Mouse (Mus musculus) hindbrain, embryonic 16.5 days (tissue): ENCODE measurements around the gene Mysm1. TPM values are rescaled to one million over a fixed set of nuclear protein-coding genes. Genes with fewer than 3 reads are reported as not detected.
A peak's percentile ranks its signal among the peaks of the same experiment; 100 is the strongest.

Experiments
- ATAC-seq: fragments of 200-750 bp; cut with Nextera tagmentation; 2 replicates; pipeline ENCODE4 v1.8.0; 2017; ENCODE audit warnings: moderate TSS enrichment, moderate library complexity
- H3K27ac ChIP-seq: fragments of 300-500 bp; sonication (generic); 2 replicates; pipeline ENCODE4 v1.5.1; 2014; ENCODE audit warnings: low read depth, mild to moderate bottlenecking, control low read depth, low read length, moderate library complexity
- H3K27me3 ChIP-seq: fragments of 300-500 bp; sonication (generic); replicated peaks from 2 replicates; pipeline ENCODE4 v1.6.1; 2014; ENCODE audit warnings: low read length; ENCODE audit not compliant: control insufficient read depth, insufficient read depth
- H3K36me3 ChIP-seq: fragments of 300-500 bp; sonication (generic); 2 replicates; pipeline ENCODE4 v1.6.1; 2014; ENCODE audit warnings: mild to moderate bottlenecking, low read length, moderate library complexity, mixed read lengths; ENCODE audit not compliant: control insufficient read depth, insufficient read depth
- H3K4me1 ChIP-seq: fragments of 300-500 bp; sonication (generic); 2 replicates; pipeline ENCODE4 v1.6.1; 2014; ENCODE audit warnings: low read depth, low read length; ENCODE audit not compliant: control insufficient read depth, insufficient read depth
- H3K4me2 ChIP-seq: fragments of 300-500 bp; sonication (generic); 2 replicates; pipeline ENCODE4 v1.6.1; 2014; ENCODE audit warnings: mild to moderate bottlenecking, low read length, control low read depth, moderate library complexity
- H3K4me3 ChIP-seq: fragments of 300-500 bp; sonication (generic); 2 replicates; pipeline ENCODE4 v1.5.1; 2014; ENCODE audit warnings: mild to moderate bottlenecking, low read length, control low read depth, moderate library complexity
- H3K9ac ChIP-seq: fragments of 300-500 bp; sonication (generic); 2 replicates; pipeline ENCODE4 v1.6.1; 2014; ENCODE audit warnings: low read depth, mild to moderate bottlenecking, control low read depth, low read length, moderate library complexity
- H3K9me3 ChIP-seq: fragments of 300-500 bp; sonication (generic); 2 replicates; pipeline ENCODE4 v1.6.1; 2014; ENCODE audit warnings: mild to moderate bottlenecking, low read length, moderate library complexity; ENCODE audit not compliant: control insufficient read depth
- WGBS: fragments of 180-500 bp; shearing (Covaris S2); extraction: QIAGEN DNeasy Blood & Tissue Kit; methylation state at CpG from one replicate; pipeline ENCODE4 v1.1.7; 2014; 5-methylcytosine and 5-hydroxymethylcytosine counted together
- polyA plus RNA-seq: library from polyadenylated mRNA; unstranded; fragments of >200 nt; fragmentation: Nextera tagmentation; extraction: Ambion mirVana; gene quantifications from 2 replicates; pipeline ENCODE4 v1.2.1, GENCODE M21; 2015

Mysm1 gene
- polyA plus RNA-seq: 22.4 and 22.5 TPM in 2 replicates

GRCm38 (mm10) chr4:94978590-94979499, at the start of gene Mysm1:
TSS of gene Mysm1 (minus strand) at chr4:94979100.
- peaks cover 12% of the 10 kb centered on the region for H3K4me1 ChIP-seq
- no peaks in the 10 kb centered on the region for H3K9me3 ChIP-seq
- peaks cover 3% of the 10 kb centered on the region; the same call in 1 of the 2 replicates for H3K36me3 ChIP-seq
- H3K27ac ChIP-seq: peak within 1 kb of the TSS; percentile 96
- H3K27me3 ChIP-seq: no peaks in the 10 kb centered on the region
- H3K9ac ChIP-seq: peak within 1 kb of the TSS; percentile 98
- H3K4me3 ChIP-seq: peak within 1 kb of the TSS; percentile 88
- peak; percentile 100 for ATAC-seq
- under 1% methylated on average over 67 of the region's 69 CpGs for WGBS
- H3K4me2 ChIP-seq: peak within 1 kb of the TSS; percentile 65

DNA sequence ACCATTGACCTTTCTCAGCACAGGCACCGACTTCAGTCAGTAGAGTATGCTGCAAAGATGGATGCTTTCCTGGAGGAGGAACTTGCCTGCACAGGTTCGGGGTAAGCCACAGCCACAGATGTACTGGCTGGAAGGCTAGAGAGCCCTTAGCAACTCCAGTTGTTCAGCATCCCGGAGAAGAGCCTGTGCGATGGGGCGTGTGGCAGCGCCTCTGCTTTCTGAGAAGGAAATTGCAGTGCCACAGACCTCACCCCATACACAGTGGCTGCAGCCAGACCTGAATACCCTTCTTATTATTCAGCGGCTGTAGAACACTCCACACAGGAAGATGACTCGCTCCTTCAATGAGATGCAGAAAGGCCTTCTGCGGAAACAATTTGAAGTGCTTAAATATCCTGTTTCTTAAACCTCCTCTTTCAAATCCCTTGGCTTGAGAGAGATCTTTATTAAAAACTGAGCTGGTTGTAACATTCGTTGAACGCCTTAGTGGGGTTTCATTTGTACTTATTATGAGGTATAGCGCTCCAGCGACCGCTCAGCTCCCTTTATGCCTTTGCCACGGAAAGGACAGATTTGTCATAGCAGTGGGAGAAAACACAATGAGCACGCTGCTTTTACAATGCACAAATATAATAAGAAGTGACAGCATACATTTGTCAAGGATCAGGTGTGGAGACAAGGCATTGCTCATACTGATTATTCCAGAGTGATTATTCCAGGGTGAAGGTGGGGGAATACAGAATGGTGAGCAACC, 47.1 kb upstream of the Mysm1 start:
- Histone ChIP-seq H3K4me1 (no peaks in the 10 kb centered on the region), H3K9ac (no peak overlapping the region), H3K27me3 (no peaks in the 10 kb centered on the region), H3K4me2 (no peak overlapping the region), H3K27ac (no peak overlapping the region), H3K4me3 (no peak overlapping the region), H3K9me3 (no peaks in the 10 kb centered on the region), H3K36me3 (no peaks in the 10 kb centered on the region)
- peak; percentile 73 for ATAC-seq
- 59% methylated on average over 16 of the region's 16 CpGs for WGBS

DNA sequence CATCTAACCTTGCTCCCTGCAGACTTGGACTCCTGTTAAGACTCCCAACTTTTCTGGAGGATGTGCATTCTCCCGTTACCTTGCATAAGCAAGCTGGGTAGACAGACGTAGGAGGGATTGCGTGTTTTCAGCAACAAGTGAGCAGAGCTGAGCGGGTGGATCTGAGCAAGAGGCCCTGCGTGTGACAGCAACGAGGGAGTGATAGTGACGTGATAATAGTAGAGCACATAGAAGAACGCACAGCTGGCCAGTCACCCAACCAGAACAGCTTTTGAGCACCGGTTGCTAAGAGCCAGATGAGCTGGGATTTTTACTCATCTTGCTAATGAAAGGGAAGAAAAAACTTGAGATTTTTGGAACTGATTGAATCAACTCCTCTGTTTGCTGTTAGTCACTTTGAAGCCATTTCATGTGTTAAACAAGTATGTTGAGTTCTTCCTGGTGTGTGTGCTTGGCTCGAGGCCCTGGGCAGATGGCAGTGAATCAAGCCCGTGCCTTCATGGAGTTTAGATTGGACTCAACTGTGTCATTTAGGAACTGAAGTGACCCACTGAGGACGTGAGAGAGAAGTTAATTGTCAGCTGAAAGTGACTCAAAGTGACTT, 44.6 kb upstream of the Mysm1 start:
- ATAC-seq: peak; percentile 75
- Histone ChIP-seq H3K27ac (no peak overlapping the region), H3K9ac (no peak overlapping the region), H3K4me1 (no peaks in the 10 kb centered on the region), H3K27me3 (no peaks in the 10 kb centered on the region), H3K4me2 (no peak overlapping the region), H3K9me3 (no peaks in the 10 kb centered on the region), H3K36me3 (no peaks in the 10 kb centered on the region), H3K4me3 (no peak overlapping the region)
- WGBS: 68% methylated on average over 12 of the region's 12 CpGs

- ATAC-seq: no peak
- H3K4me3 ChIP-seq: no peak overlapping the region
- no peaks in the 10 kb centered on the region for H3K27me3 ChIP-seq
- H3K27ac ChIP-seq: no peak overlapping the region
- no peaks in the 10 kb centered on the region for H3K9me3 ChIP-seq
- no peak overlapping the region for H3K4me2 ChIP-seq
- no peaks in the 10 kb centered on the region for H3K36me3 ChIP-seq
- 88% methylated on average over 12 of the region's 12 CpGs for WGBS
- no peak overlapping the region for H3K9ac ChIP-seq
- H3K4me1 ChIP-seq: no peaks in the 10 kb centered on the region
Measured at GRCm38 (mm10) chr4:95021649-95022637, 43.0 kb upstream of the Mysm1 start.

DNA sequence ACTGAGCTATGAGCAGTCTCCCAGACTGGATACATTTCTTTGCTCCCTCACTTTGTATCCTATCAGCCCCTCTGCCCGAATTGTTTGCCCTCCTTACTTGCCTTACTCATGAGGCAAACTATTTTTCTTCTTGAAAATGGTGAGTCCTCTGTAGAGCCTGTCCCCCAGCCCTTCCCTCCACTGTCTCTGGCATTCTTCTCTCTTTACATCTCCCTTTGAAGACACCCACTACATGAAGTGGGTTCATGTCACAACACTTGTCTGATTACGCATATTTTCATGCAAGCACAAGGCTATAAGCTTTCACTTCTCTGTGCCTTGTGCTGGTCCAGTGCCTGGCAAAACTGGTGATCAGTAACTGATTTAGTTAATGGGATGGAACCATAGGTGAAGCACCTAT, 41.3 kb upstream of the Mysm1 start:
- 93% methylated on average over 2 of the region's 2 CpGs for WGBS
- H3K27ac ChIP-seq: no peak overlapping the region
- no peak overlapping the region for H3K9ac ChIP-seq
- no peak overlapping the region for H3K4me2 ChIP-seq
- H3K36me3 ChIP-seq: no peaks in the 10 kb centered on the region
- H3K4me3 ChIP-seq: no peak overlapping the region
- H3K4me1 ChIP-seq: no peaks in the 10 kb centered on the region
- no peaks in the 10 kb centered on the region for H3K9me3 ChIP-seq
- no peak for ATAC-seq
- H3K27me3 ChIP-seq: no peaks in the 10 kb centered on the region

- Histone ChIP-seq H3K4me2 (no peak overlapping the region), H3K36me3 (no peaks in the 10 kb centered on the region), H3K27ac (no peak overlapping the region), H3K9ac (no peak overlapping the region), H3K4me3 (no peak overlapping the region), H3K9me3 (no peaks in the 10 kb centered on the region), H3K4me1 (no peaks in the 10 kb centered on the region), H3K27me3 (no peaks in the 10 kb centered on the region)
- WGBS: 18% methylated on average over 7 of the region's 7 CpGs
- peak; percentile 52; the same call in 1 of the 2 replicates for ATAC-seq
Measured at GRCm38 (mm10) chr4:95018221-95018620, 39.3 kb upstream of the Mysm1 start.

- no peak overlapping the region for H3K27ac ChIP-seq
- WGBS: 79% methylated on average over 1 of the region's 1 CpGs
- no peaks in the 10 kb centered on the region for H3K36me3 ChIP-seq
- no peak overlapping the region for H3K4me2 ChIP-seq
- no peak overlapping the region for H3K9ac ChIP-seq
- no peak for ATAC-seq
- no peaks in the 10 kb centered on the region for H3K9me3 ChIP-seq
- peaks cover 2% of the 10 kb centered on the region; the same call in 1 of the 2 replicates for H3K4me1 ChIP-seq
- H3K4me3 ChIP-seq: no peak overlapping the region
- H3K27me3 ChIP-seq: no peaks in the 10 kb centered on the region
Measured at GRCm38 (mm10) chr4:95012706-95013105, 33.8 kb upstream of the Mysm1 start.

- no peak overlapping the region for H3K9ac ChIP-seq
- H3K4me2 ChIP-seq: no peak overlapping the region
- no peak for ATAC-seq
- H3K9me3 ChIP-seq: no peaks in the 10 kb centered on the region
- no peak overlapping the region for H3K4me3 ChIP-seq
- H3K27me3 ChIP-seq: no peaks in the 10 kb centered on the region
- peaks cover 2% of the 10 kb centered on the region; the same call in 1 of the 2 replicates for H3K4me1 ChIP-seq
- H3K27ac ChIP-seq: no peak overlapping the region
- no peaks in the 10 kb centered on the region for H3K36me3 ChIP-seq
Measured at GRCm38 (mm10) chr4:95012256-95012655, 33.4 kb upstream of the Mysm1 start.
